Mouse (Mus musculus): ENCODE results near the gene Arid5a.
A peak's percentile ranks its signal among the peaks of the same experiment; 100 is the strongest.

- TF ChIP-seq CTCF (IDR thresholded peaks at IDR 0.05; ENCODE audit: extremely low read depth, insufficient read depth, low read length) (peak; percentile 81), POLR2A (IDR thresholded peaks at IDR 0.05; ENCODE audit: extremely low read depth, insufficient read depth, low read length) (no peak)
Measured at GRCm38 (mm10) chr1:36323746-36324448, 16.4 kb downstream of the Arid5a start.

Data from cortical plate, adult 2 months (tissue).